Mouse (Mus musculus): ENCODE data around the gene Hmga1b. TPM values are rescaled to one million over a fixed set of nuclear protein-coding genes. Genes with fewer than 3 reads are reported as not detected.
A peak's percentile ranks its signal among the peaks of the same experiment; 100 is the strongest.
"Not testable (repeated sequence)": the region's sequence is repeated elsewhere in the genome, so short reads cannot be mapped to it uniquely, and the experiment has no call there.

The Hmga1b gene
- polyA plus RNA-seq, 1 experiment from 2014 or later = 3.4 TPM

GRCm38 (mm10) chr11:120760236-120760635, 2.4 kb upstream of the Hmga1b start:
- Histone ChIP-seq H3K27ac (ENCODE audit: low read length) (no peak overlapping the region), H3K9ac (replicated peaks; ENCODE audit: low read length) (no peak overlapping the region), H3K27me3 (ENCODE audit: insufficient read depth, low read length) (peaks cover 8% of the 10 kb centered on the region), H3K4me3 (ENCODE audit: low read length) (no peak overlapping the region), H3K9me3 (ENCODE audit: low read length) (peaks cover 25% of the 10 kb centered on the region), H3K36me3 (ENCODE audit: insufficient read depth, low read length) (no peaks in the 10 kb centered on the region), H3K4me1 (ENCODE audit: insufficient read depth, low read length) (no peaks in the 10 kb centered on the region), H3K4me2 (replicated peaks; ENCODE audit: low read depth, low read length) (no peak overlapping the region)
- WGBS = 46% methylated on average over 9 of the region's 9 CpGs
- no peak for ATAC-seq (ENCODE audit: low FRiP score, low TSS enrichment)

- no peak overlapping the region for H3K4me3 ChIP-seq (ENCODE audit: low read length)
- no peak for ATAC-seq (ENCODE audit: low FRiP score, low TSS enrichment)
- H3K4me1 ChIP-seq (ENCODE audit: insufficient read depth, low read length) = no peaks in the 10 kb centered on the region
- no peaks in the 10 kb centered on the region for H3K36me3 ChIP-seq (ENCODE audit: insufficient read depth, low read length)
- no peak overlapping the region for H3K27ac ChIP-seq (ENCODE audit: low read length)
- no peak overlapping the region for H3K4me2 ChIP-seq (replicated peaks; ENCODE audit: low read depth, low read length)
- H3K9ac ChIP-seq (replicated peaks; ENCODE audit: low read length) = no peak overlapping the region
- H3K9me3 ChIP-seq (ENCODE audit: low read length) = peaks cover 22% of the 10 kb centered on the region
- peaks cover 10% of the 10 kb centered on the region for H3K27me3 ChIP-seq (ENCODE audit: insufficient read depth, low read length)
- 61% methylated on average over 14 of the region's 14 CpGs for WGBS
Observed at GRCm38 (mm10) chr11:120761811-120762671, 553 bp upstream of the Hmga1b start.

GRCm38 (mm10) chr11:120763121-120763999, 766 bp downstream of the Hmga1b start:
- not testable (repeated sequence) for H3K4me3 ChIP-seq (ENCODE audit: low read length); ATAC-seq (ENCODE audit: low FRiP score, low TSS enrichment); H3K4me1 ChIP-seq (ENCODE audit: insufficient read depth, low read length); H3K27me3 ChIP-seq (ENCODE audit: insufficient read depth, low read length); H3K9ac ChIP-seq (replicated peaks; ENCODE audit: low read length); H3K27ac ChIP-seq (ENCODE audit: low read length); H3K36me3 ChIP-seq (ENCODE audit: insufficient read depth, low read length)
- Histone ChIP-seq H3K9me3 (ENCODE audit: low read length) (peaks cover 13% of the 10 kb centered on the region; the same call in 1 of the 2 replicates), H3K4me2 (replicated peaks; ENCODE audit: low read depth, low read length) (peak overlapping the region; percentile 27; the same call in 1 of the 2 replicates)
- 18% methylated on average over 7 of the region's 23 CpGs for WGBS

- H3K4me2 ChIP-seq (replicated peaks; ENCODE audit: low read depth, low read length); H3K36me3 ChIP-seq (ENCODE audit: insufficient read depth, low read length); H3K9ac ChIP-seq (replicated peaks; ENCODE audit: low read length); H3K4me3 ChIP-seq (ENCODE audit: low read length); H3K27ac ChIP-seq (ENCODE audit: low read length); H3K27me3 ChIP-seq (ENCODE audit: insufficient read depth, low read length); ATAC-seq (ENCODE audit: low FRiP score, low TSS enrichment); H3K4me1 ChIP-seq (ENCODE audit: insufficient read depth, low read length); H3K9me3 ChIP-seq (ENCODE audit: low read length): not testable (repeated sequence)
- 54% methylated on average over 3 of the region's 7 CpGs for WGBS
Observed at GRCm38 (mm10) chr11:120767023-120767422, 4.4 kb downstream of the Hmga1b start.

- Histone ChIP-seq H3K4me3 (ENCODE audit: low read length) (no peak overlapping the region), H3K4me1 (ENCODE audit: insufficient read depth, low read length) (no peaks in the 10 kb centered on the region), H3K9ac (replicated peaks; ENCODE audit: low read length) (no peak overlapping the region), H3K36me3 (ENCODE audit: insufficient read depth, low read length) (no peaks in the 10 kb centered on the region), H3K9me3 (ENCODE audit: low read length) (no peaks in the 10 kb centered on the region), H3K27me3 (ENCODE audit: insufficient read depth, low read length) (0 out of 2 replicates have a peak, but pooled peaks cover 2% of the 10 kb centered on the region), H3K27ac (ENCODE audit: low read length) (no peak overlapping the region), H3K4me2 (replicated peaks; ENCODE audit: low read depth, low read length) (no peak overlapping the region)
- peak; percentile 46; the same call in 1 of the 2 replicates for ATAC-seq (ENCODE audit: low FRiP score, low TSS enrichment)
- 38% methylated on average over 1 of the region's 1 CpGs for WGBS
Observed at GRCm38 (mm10) chr11:120768206-120768605, 5.6 kb downstream of the Hmga1b start.

GRCm38 (mm10) chr11:120772749-120773148, 10.2 kb downstream of the Hmga1b start:
- Histone ChIP-seq H3K27ac (ENCODE audit: low read length) (no peak overlapping the region), H3K27me3 (ENCODE audit: insufficient read depth, low read length) (no peaks in the 10 kb centered on the region), H3K9me3 (ENCODE audit: low read length) (no peaks in the 10 kb centered on the region), H3K4me1 (ENCODE audit: insufficient read depth, low read length) (no peaks in the 10 kb centered on the region), H3K9ac (replicated peaks; ENCODE audit: low read length) (no peak overlapping the region), H3K4me2 (replicated peaks; ENCODE audit: low read depth, low read length) (no peak overlapping the region), H3K4me3 (ENCODE audit: low read length) (no peak overlapping the region), H3K36me3 (ENCODE audit: insufficient read depth, low read length) (no peaks in the 10 kb centered on the region)
- ATAC-seq (ENCODE audit: low FRiP score, low TSS enrichment) = no peak
- 81% methylated on average over 3 of the region's 3 CpGs for WGBS

GRCm38 (mm10) chr11:120773463-120774190, 11.0 kb downstream of the Hmga1b start:
- WGBS = 85% methylated on average over 7 of the region's 7 CpGs
- H3K4me2 ChIP-seq (replicated peaks; ENCODE audit: low read depth, low read length) = no peak overlapping the region
- H3K4me1 ChIP-seq (ENCODE audit: insufficient read depth, low read length) = no peaks in the 10 kb centered on the region
- no peak overlapping the region for H3K4me3 ChIP-seq (ENCODE audit: low read length)
- no peaks in the 10 kb centered on the region for H3K9me3 ChIP-seq (ENCODE audit: low read length)
- no peak for ATAC-seq (ENCODE audit: low FRiP score, low TSS enrichment)
- H3K36me3 ChIP-seq (ENCODE audit: insufficient read depth, low read length) = no peaks in the 10 kb centered on the region
- H3K27me3 ChIP-seq (ENCODE audit: insufficient read depth, low read length) = no peaks in the 10 kb centered on the region
- H3K9ac ChIP-seq (replicated peaks; ENCODE audit: low read length) = no peak overlapping the region
- no peak overlapping the region for H3K27ac ChIP-seq (ENCODE audit: low read length)

GRCm38 (mm10) chr11:120775774-120776469, 13.3 kb downstream of the Hmga1b start:
- Histone ChIP-seq H3K36me3 (ENCODE audit: insufficient read depth, low read length) (no peaks in the 10 kb centered on the region), H3K9ac (replicated peaks; ENCODE audit: low read length) (no peak overlapping the region; the same call in 1 of the 2 replicates), H3K4me1 (ENCODE audit: insufficient read depth, low read length) (no peaks in the 10 kb centered on the region), H3K9me3 (ENCODE audit: low read length) (no peaks in the 10 kb centered on the region), H3K27me3 (ENCODE audit: insufficient read depth, low read length) (no peaks in the 10 kb centered on the region), H3K27ac (ENCODE audit: low read length) (no peak overlapping the region), H3K4me3 (ENCODE audit: low read length) (no peak overlapping the region), H3K4me2 (replicated peaks; ENCODE audit: low read depth, low read length) (no peak overlapping the region)
- peak; percentile 89 for ATAC-seq (ENCODE audit: low FRiP score, low TSS enrichment)
- 22% methylated on average over 15 of the region's 15 CpGs for WGBS

GRCm38 (mm10) chr11:120777123-120777522, 14.5 kb downstream of the Hmga1b start:
- H3K36me3 ChIP-seq (ENCODE audit: insufficient read depth, low read length) = no peaks in the 10 kb centered on the region
- no peak for ATAC-seq (ENCODE audit: low FRiP score, low TSS enrichment)
- no peak overlapping the region for H3K4me3 ChIP-seq (ENCODE audit: low read length)
- no peak overlapping the region for H3K27ac ChIP-seq (ENCODE audit: low read length)
- H3K4me1 ChIP-seq (ENCODE audit: insufficient read depth, low read length) = no peaks in the 10 kb centered on the region
- H3K27me3 ChIP-seq (ENCODE audit: insufficient read depth, low read length) = no peaks in the 10 kb centered on the region
- WGBS = 34% methylated on average over 6 of the region's 6 CpGs
- no peak overlapping the region for H3K9ac ChIP-seq (replicated peaks; ENCODE audit: low read length)
- no peaks in the 10 kb centered on the region for H3K9me3 ChIP-seq (ENCODE audit: low read length)
- no peak overlapping the region for H3K4me2 ChIP-seq (replicated peaks; ENCODE audit: low read depth, low read length)
